Mouse (Mus musculus) midbrain, embryonic 11.5 days (tissue): ENCODE data around the gene Dusp22. TPM values are rescaled to one million over a fixed set of nuclear protein-coding genes. Genes with fewer than 3 reads are reported as not detected.

Experiments used
- ATAC-seq: fragments of 200-750 bp; cut with Nextera tagmentation; 2 replicates; pipeline ENCODE4 v1.8.0; 2017; ENCODE audit warnings: moderate TSS enrichment, moderate library complexity; ENCODE audit not compliant: low FRiP score
- DNase-seq: peaks from one replicate; pipeline ENCODE4 v3.0.0; 2015; ENCODE audit warnings: low spot score; ENCODE audit errors: missing footprints
- H3K27ac ChIP-seq: fragments of 300-500 bp; sonication (generic); 2 replicates; pipeline ENCODE4 v1.5.1; 2014; ENCODE audit warnings: low read depth, low read length
- H3K27me3 ChIP-seq: fragments of 300-500 bp; sonication (generic); 2 replicates; pipeline ENCODE4 v1.6.1; 2014; ENCODE audit warnings: mild to moderate bottlenecking, low read length, moderate library complexity, mixed read lengths; ENCODE audit not compliant: control insufficient read depth, insufficient read depth
- H3K36me3 ChIP-seq: fragments of 300-500 bp; sonication (generic); 2 replicates; pipeline ENCODE4 v1.6.1; 2014; ENCODE audit warnings: mild to moderate bottlenecking, low read length, moderate library complexity, mixed read lengths; ENCODE audit not compliant: control insufficient read depth, insufficient read depth
- H3K4me1 ChIP-seq: fragments of 300-500 bp; sonication (generic); 2 replicates; pipeline ENCODE4 v1.6.1; 2014; ENCODE audit warnings: low read length; ENCODE audit not compliant: control insufficient read depth, insufficient read depth
- H3K4me2 ChIP-seq: fragments of 300-500 bp; sonication (generic); 2 replicates; pipeline ENCODE4 v1.6.1; 2014; ENCODE audit warnings: mild to moderate bottlenecking, moderate library complexity
- H3K4me3 ChIP-seq: fragments of 300-500 bp; sonication (generic); 2 replicates; pipeline ENCODE4 v1.5.1; 2014; ENCODE audit warnings: low read depth, low read length
- H3K9ac ChIP-seq: fragments of 300-500 bp; sonication (generic); 2 replicates; pipeline ENCODE4 v1.6.1; 2014; ENCODE audit warnings: low read length
- H3K9me3 ChIP-seq: fragments of 300-500 bp; sonication (generic); 2 replicates; pipeline ENCODE4 v1.6.1; 2016; ENCODE audit warnings: low read length; ENCODE audit not compliant: control insufficient read depth
- WGBS: fragments of 180-500 bp; shearing (Covaris S2); extraction: QIAGEN DNeasy Blood & Tissue Kit; methylation state at CpG from one replicate; pipeline ENCODE4 v1.1.7; 2014; 5-methylcytosine and 5-hydroxymethylcytosine counted together
- polyA plus RNA-seq: library from polyadenylated mRNA; unstranded; fragments of >200 nt; fragmentation: Nextera tagmentation; extraction: Ambion mirVana; gene quantifications from 2 replicates; pipeline ENCODE4 v1.2.1, GENCODE M21; 2014

Gene Dusp22
- polyA plus RNA-seq, 1 experiment from 2014 or later: 16.2 TPM

- no peak for ATAC-seq
- H3K27me3 ChIP-seq: no peaks in the 10 kb centered on the region
Observed at GRCm38 (mm10) chr13:30688035-30688616, 28.3 kb downstream of the Dusp22 start.

GRCm38 (mm10) chr13:30689475-30689874, 29.7 kb downstream of the Dusp22 start:
- no peak overlapping the region for H3K4me2 ChIP-seq
- DNase-seq: no peak
- WGBS: 88% methylated on average over 5 of the region's 5 CpGs
- H3K9ac ChIP-seq: no peak overlapping the region
- no peak overlapping the region for H3K4me3 ChIP-seq
- no peaks in the 10 kb centered on the region for H3K27me3 ChIP-seq
- H3K4me1 ChIP-seq: no peaks in the 10 kb centered on the region
- H3K36me3 ChIP-seq: no peaks in the 10 kb centered on the region
- H3K9me3 ChIP-seq: no peaks in the 10 kb centered on the region
- H3K27ac ChIP-seq: no peak overlapping the region
- ATAC-seq: no peak

More at GRCm38 (mm10) chr13:30688035-30688616, 28.3 kb downstream of the Dusp22 start:
- Histone ChIP-seq H3K36me3 (no peaks in the 10 kb centered on the region), H3K4me1 (no peaks in the 10 kb centered on the region), H3K9me3 (no peaks in the 10 kb centered on the region), H3K27ac (no peak overlapping the region), H3K9ac (no peak overlapping the region), H3K4me3 (no peak overlapping the region), H3K4me2 (no peak overlapping the region)
- 91% methylated on average over 12 of the region's 12 CpGs for WGBS
- DNase-seq: no peak

GRCm38 (mm10) chr13:30691441-30692292, 31.9 kb downstream of the Dusp22 start:
- Histone ChIP-seq H3K36me3 (no peaks in the 10 kb centered on the region), H3K9ac (no peak overlapping the region), H3K4me1 (no peaks in the 10 kb centered on the region), H3K9me3 (no peaks in the 10 kb centered on the region), H3K4me2 (no peak overlapping the region), H3K27ac (no peak overlapping the region), H3K4me3 (no peak overlapping the region), H3K27me3 (no peaks in the 10 kb centered on the region)
- ATAC-seq (no peak), DNase-seq (no peak)
- 81% methylated on average over 9 of the region's 9 CpGs for WGBS

DNA sequence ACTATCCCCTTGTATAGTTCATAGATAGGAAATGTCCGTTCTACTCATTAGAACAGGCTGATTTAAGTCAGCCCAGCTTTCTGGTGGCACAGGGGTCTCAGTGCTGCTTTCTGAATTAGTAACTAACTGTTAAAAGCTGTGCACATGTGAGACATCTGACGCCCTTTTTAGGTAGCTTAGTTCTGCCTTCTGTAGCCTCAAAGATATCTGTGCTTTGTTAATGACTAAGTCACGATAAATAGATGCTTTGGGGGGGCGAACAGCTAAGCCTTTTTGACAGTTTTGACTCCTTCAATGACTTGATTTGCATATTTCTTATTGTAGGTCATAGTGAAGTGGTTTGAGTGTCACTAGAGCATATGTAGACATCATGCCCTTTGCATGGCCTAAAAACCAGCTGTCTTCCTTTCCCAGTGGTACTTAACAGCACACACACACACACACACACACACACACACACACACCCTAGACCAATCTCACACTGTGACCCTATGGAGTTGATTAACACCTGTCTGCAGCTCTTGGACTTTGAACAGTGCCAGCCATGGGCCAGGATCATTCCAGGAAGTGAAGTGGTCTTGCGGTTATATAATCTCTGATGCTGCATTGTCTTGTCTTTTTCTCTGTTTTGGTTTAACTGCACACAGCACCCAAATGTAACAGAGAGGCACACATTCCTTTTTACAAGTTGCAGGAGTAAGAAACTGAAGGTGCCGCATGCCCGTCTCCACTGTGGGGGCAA, 33.0 kb downstream of the Dusp22 start:
- Histone ChIP-seq H3K27ac (no peak overlapping the region), H3K36me3 (no peaks in the 10 kb centered on the region), H3K9ac (no peak overlapping the region), H3K4me3 (no peak overlapping the region), H3K9me3 (no peaks in the 10 kb centered on the region), H3K4me1 (no peaks in the 10 kb centered on the region), H3K4me2 (no peak overlapping the region), H3K27me3 (no peaks in the 10 kb centered on the region)
- no peak for DNase-seq
- ATAC-seq: no peak
- 90% methylated on average over 7 of the region's 7 CpGs for WGBS

GRCm38 (mm10) chr13:30695232-30695631, 35.4 kb downstream of the Dusp22 start:
- H3K9ac ChIP-seq: no peak overlapping the region
- H3K36me3 ChIP-seq: no peaks in the 10 kb centered on the region
- H3K4me2 ChIP-seq: no peak overlapping the region
- H3K9me3 ChIP-seq: no peaks in the 10 kb centered on the region
- H3K4me3 ChIP-seq: no peak overlapping the region
- no peaks in the 10 kb centered on the region for H3K4me1 ChIP-seq
- ATAC-seq (no peak), DNase-seq (no peak)
- no peaks in the 10 kb centered on the region for H3K27me3 ChIP-seq
- H3K27ac ChIP-seq: no peak overlapping the region
- WGBS: 85% methylated on average over 1 of the region's 1 CpGs

DNA sequence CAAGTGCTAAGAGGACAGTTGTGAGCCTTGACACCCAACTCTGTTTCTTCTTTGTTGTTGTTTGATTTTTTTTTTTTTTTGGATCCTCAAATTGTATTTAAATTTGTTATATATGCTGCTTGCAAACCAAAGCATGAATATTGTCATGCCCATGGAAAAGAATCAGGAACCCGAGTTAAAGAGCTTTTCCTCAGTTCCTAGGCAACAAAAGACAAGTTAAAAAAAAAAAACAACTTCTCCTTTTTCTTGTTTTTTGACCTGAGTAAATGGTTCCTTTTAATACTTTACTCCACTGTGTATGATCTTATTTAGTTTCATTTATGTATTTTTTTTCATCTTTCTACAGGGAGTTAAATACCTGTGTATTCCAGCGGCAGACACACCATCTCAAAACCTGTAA, 36.1 kb downstream of the Dusp22 start:
- Histone ChIP-seq H3K4me2 (no peak overlapping the region), H3K4me1 (no peaks in the 10 kb centered on the region), H3K4me3 (no peak overlapping the region), H3K36me3 (no peaks in the 10 kb centered on the region), H3K27ac (no peak overlapping the region), H3K27me3 (no peaks in the 10 kb centered on the region), H3K9ac (no peak overlapping the region), H3K9me3 (no peaks in the 10 kb centered on the region)
- ATAC-seq (no peak), DNase-seq (no peak)
- WGBS: 86% methylated on average over 2 of the region's 2 CpGs

DNA sequence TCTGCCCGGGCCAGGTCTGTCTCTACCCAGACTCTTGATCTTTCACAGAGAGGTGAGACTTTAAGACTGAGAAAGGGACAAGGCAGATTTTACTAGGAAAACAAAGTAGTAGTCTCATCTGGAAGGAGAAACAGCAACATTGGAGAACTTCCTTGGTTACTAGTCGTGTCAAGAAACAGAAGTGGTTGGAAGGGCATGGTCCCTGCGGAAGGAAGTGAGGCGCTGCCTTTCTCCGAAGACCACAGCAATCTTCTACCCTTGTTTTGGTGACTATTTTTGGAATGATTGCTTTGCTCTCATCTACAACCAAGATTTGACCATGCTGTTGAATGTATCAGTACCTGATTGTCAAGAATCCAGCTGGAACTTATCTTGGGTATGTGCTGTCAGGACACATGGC, 38.1 kb downstream of the Dusp22 start:
- Histone ChIP-seq H3K27me3 (no peaks in the 10 kb centered on the region), H3K4me1 (no peaks in the 10 kb centered on the region), H3K4me2 (no peak overlapping the region), H3K27ac (no peak overlapping the region), H3K4me3 (no peak overlapping the region), H3K9me3 (no peaks in the 10 kb centered on the region), H3K9ac (no peak overlapping the region), H3K36me3 (no peaks in the 10 kb centered on the region)
- ATAC-seq (no peak), DNase-seq (no peak)
- WGBS: 91% methylated on average over 5 of the region's 5 CpGs

- no peak for DNase-seq
- no peaks in the 10 kb centered on the region for H3K9me3 ChIP-seq
- H3K4me3 ChIP-seq: no peak overlapping the region
- H3K27me3 ChIP-seq: no peaks in the 10 kb centered on the region
- H3K4me2 ChIP-seq: no peak overlapping the region
- no peaks in the 10 kb centered on the region for H3K36me3 ChIP-seq
- 95% methylated on average over 5 of the region's 5 CpGs for WGBS
- H3K27ac ChIP-seq: no peak overlapping the region
- no peak overlapping the region for H3K9ac ChIP-seq
- no peak for ATAC-seq
- no peaks in the 10 kb centered on the region for H3K4me1 ChIP-seq
Observed at GRCm38 (mm10) chr13:30702695-30703094, 42.9 kb downstream of the Dusp22 start.
